Mouse (Mus musculus) liver, adult 2 months (tissue): ENCODE data around the gene Ptprd.

ENCODE experiments used
- CTCF ChIP-seq: fragments of 200-500 bp; IDR thresholded peaks from 2 replicates; pipeline ENCODE4 v1.5.1; 2011; ENCODE audit warnings: low read depth, low read length, control low read depth
- POLR2A ChIP-seq: fragments of 200-500 bp; IDR thresholded peaks from 2 replicates; pipeline ENCODE4 v1.6.1; 2011; ENCODE audit warnings: low read length, control low read depth; ENCODE audit not compliant: insufficient read depth; ENCODE audit errors: extremely low read depth

DNA sequence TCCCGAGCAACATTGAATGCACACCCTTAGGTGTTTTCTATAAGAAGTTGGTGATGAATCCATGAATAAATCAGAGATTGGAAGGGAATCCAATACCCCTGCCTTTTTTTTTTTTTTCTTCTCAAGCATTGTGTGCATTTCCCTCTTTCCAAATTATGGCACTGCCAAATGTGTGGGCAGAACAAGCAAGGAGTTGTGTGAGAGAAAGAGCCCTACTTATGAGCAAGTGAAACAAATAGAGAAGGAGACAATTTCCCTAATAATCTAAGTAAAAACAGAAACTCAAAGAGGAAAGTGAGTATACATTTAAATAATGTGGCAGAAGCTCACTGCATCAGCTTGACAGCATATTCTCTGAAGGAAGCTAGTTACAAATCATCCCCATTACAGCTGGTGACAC, 536.0 kb downstream of the Ptprd start:
- TF ChIP-seq POLR2A = no peak
- TF ChIP-seq CTCF = no peak
